Mouse (Mus musculus) inflammation-experienced regulatory T-cells, adult 6 months (primary cell): ENCODE measurements at regions not wholly inside any gene's neighbourhood (a gene's known extent, or its start where the extent isn't known, plus 50 kb on each side); places are given as distances from the start of the nearest gene placed in this dataset.

Experiments
- ATAC-seq: one replicate; pipeline ENCODE4 v1.8.0; 2017

DNA sequence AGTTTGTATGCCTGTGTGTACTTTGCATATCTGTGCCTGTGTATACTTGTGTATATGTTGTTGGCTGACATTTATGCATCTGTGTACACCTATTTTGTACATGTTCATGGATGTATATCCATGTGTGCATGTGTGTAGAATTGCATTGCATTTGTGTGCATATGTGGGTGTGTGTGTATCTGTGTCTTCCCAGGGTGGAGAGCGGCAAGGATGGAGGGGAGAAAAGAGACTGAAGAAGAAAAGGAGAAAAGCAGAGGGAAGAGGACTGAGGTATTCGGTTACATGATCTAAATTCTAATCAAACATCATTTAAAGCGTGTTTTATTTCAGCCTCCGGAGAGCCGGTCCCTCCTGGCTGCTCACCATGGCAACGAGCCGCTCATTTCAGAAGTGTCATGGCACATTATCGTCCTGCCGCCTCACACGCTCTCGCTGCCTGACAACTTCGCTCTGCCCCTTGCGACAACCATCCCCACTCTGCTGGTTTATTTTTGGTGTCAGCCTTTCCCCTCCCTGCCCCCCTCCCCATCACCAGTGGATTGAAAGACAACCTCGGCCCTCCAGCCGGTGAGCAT, 58.6 kb downstream of the Mrm1 start:
- no peak for ATAC-seq

DNA sequence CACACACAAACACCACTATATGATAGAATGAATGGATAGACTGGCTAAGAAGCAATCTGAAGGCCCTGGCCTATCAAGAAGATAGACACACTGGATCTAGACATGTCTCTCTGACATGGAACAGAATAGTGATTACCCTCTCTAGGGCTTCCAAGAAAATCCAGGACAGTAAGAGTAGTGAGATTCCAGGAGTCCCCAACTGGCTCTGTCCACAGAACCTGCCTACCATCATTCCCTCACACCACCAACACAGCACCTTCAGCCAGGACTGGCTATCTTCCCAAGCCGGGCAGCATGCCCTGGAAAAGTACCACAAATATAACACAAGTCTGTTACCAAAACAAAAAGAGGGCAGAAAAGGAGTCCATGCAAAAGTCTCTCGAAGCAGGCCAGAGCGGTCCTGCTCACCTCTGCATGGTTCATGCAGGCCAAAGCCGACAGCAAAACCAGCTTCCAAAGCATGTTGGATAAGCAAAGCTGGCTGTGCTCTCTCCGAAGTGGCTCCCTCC, 59.8 kb downstream of the Mrm1 start:
- ATAC-seq, result no peak

DNA sequence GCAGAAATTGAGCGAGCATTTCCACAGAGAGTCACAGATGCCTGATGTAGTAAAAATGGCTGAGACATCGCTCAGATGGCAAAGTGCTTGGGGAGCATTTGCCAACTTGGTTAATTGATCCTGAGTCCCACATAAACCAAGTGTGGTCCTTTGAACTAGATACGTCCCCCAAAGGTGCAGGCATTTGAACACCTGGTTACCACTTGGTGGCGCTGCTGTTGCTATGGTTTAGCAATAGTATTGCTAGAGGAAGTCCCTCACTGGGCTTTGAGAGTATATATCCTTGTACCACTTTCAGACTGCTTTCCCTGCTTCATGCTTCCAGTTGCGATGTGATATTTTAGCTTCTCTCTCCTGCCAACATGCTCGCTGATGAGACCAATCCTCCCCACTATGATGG, 67.3 kb downstream of the Mrm1 start:
- no peak for ATAC-seq

DNA sequence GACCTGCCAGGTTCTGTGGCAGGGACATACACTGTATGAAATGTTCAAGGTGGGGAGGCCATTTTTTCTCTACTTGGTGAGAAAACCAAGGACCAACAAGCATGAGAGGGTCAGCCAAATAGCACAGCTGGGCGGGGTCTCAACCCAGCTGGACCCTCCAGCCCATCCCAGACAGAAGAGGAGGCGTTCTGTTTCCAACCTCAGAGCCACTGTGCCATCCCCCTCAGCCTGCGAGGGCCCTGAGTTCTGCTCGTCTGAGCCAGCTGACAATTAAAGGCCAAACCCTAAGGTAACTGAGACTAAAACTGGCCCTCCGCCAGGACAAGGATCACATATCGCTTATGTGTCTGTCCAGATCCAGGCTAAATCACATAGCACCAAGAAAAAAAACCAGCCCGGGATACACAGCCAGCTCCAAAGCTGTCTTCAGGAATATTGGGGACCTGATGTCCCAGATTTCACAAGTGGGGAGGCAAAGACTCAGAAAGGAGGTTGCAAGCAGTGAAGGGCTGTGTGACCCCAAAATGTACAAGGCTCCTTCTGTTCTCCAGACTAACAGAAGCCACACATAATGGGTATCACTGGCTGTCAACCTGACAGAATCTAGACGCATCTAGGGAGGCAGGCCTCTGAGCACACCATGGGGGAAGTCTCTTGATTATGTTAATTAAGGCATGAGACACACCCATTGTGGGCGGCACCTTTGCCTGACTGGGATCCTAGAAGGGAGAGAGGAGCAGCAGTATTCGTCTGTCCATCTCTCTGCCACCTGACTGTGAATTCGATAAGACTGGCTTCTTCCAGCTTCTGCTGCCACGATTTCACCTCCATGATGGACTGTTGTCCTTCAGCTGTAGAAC, 69.6 kb downstream of the Mrm1 start:
- no peak for ATAC-seq

DNA sequence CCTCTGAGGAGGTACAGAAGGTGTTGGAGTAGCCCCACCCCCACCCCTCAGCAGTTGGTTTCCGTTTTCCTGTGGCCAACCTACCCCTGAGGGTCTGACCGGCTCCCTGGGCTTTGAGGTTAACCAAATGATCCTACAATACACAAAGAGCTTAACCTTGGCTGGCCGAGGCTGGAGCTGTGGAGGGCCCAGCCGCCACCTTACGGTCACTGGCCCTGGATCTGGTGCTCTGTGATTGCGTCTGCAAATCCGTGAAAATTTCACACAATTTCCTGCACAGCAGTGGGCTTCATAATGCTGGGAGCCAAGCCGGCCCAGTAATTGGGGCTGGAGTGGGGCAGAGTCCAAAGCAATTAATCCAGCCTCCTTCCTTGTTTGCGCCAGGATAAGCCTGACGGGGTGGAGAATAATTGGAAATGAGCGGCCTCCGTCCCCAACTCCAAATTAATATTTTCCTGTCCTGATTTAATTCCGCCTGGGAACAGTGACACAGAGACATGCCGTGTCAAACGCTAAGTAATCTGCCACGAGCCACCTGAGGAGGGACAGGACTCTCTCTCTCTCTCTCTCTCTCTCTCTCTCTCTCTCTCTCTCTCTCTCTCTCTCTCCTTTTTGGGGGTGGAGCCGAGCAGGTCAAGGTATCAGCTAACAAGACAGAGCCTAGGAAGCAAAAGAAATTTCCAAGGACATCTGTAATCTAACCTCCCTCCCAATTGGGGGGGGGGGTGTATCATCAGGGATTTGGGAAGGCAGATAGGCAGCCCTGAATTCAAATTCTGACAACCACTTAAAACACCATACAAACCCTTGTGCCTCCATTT, 80.3 kb downstream of the Mrm1 start:
- ATAC-seq, result no peak

DNA sequence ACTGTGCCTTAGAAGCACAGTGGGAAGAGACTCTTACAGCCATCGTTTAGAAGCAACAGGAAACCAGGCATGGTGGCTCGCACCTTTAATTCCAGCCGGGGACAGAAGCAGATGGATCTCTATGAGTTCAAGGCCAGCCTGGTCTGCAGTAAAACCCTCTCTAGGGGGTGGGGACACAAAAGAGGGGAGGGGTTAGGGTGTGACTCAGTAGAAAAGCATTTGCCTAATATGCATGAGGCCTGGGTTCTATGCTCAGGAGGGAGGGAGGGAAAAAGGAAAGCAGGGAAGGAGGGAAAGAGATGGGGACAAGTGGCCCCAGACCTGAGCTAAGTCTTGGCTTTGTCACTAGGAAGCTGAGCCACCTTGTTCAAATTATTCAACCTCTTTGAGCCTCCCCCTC, 81.2 kb downstream of the Mrm1 start:
- ATAC-seq, result no peak

DNA sequence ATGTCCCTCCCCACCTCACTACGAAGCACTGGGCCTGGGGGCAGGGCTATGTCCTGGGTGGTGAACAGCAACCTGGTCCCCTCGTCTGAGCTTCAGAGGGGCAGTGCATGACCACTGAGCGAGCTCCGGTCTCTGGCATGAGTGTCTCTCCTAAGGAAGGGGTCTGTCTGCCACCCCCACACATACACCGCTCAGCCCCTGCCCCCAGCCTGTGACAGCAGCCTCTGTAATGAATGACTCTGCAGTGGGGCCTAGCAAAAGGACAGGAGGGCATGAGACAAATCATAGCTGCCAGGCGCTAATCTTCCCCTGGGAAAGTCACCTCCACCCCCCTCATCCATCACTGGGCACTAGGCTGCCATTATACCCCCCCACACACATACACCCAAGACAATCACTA, 87.4 kb downstream of the Mrm1 start:
- ATAC-seq, result no peak

DNA sequence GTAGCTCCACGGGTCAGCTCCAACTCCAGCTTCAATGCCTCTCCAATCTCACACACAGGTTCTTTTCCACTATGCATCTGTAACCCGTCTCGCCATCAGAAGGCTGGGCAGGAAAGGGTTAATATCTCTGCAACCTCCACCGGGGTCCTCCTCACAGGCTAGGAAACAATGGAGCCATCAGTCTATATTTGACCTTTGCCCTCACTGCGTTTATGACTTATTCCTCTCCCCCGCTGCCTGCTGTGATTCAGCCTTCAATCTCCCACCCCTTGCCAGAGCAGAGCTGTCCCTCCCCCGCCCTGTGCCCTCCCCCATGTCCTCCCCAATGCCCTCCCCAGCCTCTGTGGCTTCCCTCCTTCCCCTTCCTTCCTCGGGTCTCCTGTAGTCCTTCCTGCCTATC, 89.1 kb downstream of the Mrm1 start:
- no peak for ATAC-seq

DNA sequence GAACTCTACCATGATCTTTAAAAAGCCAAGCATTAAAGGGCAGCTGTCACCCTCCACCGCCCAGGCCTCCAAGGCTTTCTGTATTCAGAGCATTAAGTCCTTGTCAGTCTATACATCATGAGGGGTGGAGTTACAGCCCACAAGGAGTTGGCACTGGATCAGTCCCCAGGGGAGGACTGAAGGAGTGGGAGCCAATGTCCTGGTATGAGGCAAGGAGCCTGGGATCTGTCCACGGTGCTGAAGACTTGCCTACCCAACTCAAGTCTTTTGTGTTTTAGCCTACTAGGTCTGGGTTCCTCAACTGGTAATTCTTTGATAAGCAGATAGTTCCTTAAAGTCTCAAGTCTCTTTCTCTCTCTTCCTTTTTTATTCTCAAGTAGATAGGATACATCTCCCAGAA, 90.1 kb downstream of the Mrm1 start:
- no peak for ATAC-seq

DNA sequence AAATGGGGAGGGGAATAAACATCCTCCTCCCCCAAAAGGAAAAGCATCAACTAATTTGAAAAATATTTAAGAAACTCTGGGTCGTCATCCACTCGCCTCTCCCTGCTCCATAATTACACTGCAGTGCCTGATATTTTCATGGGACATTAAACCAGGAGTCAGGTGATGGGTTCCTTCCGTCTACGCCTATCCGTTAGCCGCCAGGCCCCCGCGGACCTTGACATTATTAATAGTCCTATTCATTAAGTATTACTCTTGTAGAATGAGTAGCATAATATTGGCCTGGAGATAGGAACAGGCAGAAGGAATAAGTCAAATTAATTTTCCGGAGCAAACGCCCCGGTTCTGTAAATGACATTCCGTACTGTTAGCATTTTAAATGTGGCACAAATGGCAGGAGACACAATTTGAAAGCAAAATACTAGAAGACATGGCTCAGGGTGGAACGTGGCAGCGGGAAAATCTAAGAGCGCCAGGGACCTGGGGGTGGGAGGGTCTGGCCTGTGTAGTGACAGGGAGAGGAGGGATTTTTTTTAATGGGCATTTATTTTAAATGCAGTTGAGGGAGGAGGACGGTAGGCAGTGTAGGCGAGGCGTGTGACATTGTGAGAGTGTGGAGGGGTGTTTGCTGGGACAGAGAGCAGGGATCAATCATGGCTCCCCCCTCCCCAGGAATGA, 93.2 kb downstream of the Mrm1 start:
- ATAC-seq, result no peak

DNA sequence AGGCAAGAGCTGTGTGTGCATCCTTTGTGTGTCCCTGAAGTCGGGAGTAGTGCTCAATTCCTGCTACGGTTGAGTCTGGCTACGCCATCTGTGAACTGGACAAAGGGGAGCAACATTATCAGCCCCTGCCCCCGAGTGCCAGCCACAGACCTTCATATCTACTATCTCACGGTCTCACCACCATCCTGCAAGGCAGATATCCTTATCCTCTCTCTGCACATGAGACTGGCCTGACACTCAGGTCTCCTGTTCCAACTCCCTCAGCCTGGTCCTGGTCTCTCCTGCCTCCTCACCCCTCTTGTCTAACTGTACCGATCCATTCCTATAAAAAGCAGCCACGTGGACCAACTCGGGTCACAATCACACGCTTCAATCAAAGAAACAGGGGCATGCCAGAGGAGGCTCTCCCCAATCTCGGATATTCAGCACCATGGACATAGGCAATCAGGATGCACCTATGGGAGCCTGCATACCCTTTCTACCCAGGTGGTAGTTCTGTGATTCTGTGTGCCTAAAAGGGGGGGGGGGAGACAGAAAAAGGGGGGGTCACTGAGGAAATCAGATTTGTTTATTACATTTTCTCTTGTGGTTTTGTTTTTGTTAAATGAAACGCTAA, 94.0 kb downstream of the Mrm1 start:
- ATAC-seq, result no peak

DNA sequence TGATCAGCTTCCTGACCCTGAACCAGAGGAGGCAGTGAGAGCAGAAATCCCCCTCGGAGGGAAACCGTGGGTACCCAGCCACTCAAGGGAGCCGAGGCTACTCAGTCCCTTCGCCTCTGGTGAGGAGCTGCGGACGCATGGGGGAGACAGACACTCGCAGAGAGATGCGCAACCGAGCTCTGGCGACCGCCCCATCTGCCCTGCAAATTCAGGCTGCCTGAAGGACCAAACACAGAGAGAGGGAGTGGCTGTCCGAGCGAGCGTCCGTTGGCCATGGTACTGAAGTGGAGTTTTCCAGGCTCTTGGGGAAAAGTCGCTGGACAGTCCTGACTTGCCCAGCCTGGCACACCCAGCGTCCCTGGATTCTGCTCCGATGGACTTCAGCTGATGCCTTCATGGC, 95.2 kb downstream of the Mrm1 start:
- ATAC-seq, result no peak

DNA sequence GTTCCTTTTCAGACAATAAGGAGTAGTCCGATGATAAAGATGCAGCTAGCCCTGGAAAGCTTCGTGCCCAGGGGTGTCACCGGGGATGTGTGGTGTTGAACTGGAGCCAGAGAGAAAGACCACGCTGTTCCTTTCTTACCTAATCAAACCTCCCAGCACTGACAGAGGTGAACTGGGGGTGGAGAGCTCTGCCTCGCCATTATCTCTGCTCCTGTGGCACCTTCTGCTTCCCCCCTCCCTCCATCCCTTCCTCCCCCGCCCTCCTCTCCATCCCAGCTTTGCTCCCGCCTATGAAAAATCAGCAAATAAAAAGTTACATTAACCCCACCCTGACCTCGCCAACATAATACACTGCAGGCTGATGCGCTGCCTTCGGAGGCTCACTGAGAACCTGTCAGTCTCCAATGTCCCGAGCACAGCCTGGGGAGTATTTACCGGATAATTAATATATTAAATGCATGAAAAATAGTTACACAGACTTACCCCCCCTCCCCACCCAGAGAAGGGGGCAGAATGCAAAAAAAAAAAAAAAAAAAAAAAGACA, 96.6 kb downstream of the Mrm1 start:
- no peak for ATAC-seq

DNA sequence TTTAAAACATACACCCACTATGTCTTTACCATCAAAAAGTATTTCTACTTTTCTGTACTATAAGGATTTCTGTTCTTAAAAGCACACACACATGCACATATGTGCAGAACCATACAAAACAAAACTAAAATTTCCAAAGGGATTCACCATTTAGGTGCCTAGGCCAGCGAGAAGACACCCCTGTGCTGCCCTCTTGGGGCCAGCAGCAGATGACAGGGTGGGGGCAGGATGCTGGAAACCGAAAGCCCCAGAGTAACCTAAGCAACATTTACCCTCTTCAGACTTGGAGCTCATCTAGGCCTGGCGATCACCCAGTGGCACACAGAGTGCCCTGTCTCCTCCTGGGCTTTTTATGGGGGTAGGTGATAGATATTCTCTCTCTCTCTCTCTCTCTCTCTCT, 97.3 kb downstream of the Mrm1 start:
- no peak for ATAC-seq

DNA sequence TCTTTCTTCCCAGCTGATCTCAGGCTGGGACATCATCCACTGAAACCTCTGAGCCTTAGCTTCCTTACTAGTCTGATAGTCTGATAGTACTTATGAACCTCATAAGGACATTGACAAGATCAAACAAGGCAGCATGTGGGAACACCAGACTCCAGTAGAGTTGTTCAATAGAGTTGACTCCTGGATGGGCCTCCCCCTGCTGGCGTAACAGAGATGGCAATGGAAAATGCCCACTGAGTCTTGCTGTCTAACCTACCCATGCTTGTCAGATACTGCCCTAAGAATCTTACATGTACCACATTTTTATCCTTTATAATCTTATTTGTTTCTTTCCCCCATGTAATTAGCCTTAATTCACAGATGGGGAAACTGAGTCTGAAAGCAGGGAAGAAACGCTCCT, 98.2 kb downstream of the Mrm1 start:
- no peak for ATAC-seq

DNA sequence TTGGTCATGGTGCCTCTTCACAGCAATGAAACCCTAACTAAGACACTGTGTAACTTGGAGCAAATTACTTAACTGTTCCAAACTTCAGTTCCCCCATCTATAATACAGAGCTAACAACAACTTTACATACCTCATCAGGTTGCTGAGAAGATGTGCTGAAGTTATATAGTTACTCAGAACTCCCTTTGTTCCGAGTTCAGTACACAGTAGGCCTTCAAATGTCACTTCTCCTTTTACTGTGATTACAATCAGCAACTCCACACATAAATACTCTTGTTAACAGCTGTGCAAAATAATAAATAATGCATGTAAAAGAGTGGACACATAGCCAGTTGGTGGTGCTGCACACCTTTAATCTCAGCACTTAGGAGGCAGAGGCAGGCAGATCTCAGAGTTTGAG, 99.5 kb downstream of the Mrm1 start:
- no peak for ATAC-seq

DNA sequence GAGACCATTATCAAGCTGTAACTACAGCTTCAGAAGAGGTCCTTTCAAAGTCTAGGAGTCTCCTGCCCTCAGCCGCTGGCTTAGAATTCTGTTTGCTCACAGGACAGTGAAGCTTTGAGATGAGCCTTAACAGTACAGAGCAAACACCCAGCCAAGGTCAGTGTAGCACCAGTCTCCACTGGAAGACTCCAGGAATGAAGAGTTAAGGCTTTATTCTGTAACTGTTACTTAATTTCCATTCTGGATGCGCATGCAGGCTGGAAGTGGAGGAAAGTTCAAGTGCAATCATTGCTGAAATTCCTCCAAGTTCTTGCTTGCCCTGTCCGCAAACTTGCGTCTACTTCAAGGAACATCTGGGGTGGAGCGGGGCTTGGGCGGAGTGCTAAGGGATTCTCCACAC, 106.6 kb downstream of the Mrm1 start:
- ATAC-seq, result no peak

DNA sequence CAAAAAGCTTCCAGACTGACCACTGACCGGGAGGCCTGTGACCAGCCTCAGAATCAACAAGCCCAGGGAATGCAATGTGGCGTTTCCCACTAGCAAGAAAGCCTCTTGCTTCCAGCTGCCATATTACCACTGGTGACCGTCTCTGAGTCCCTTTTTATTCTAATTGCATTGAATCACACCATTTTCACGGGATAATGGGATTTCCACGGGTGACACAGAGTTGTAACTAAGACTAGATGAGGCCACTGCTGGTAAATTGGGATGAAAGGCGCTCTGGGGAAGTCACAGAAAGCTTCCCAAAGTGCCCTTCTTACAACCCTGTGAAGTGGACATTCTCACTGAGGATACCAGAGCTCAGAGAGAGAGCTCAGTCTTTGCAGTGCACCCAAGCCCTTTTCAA, 107.4 kb downstream of the Mrm1 start:
- no peak for ATAC-seq

DNA sequence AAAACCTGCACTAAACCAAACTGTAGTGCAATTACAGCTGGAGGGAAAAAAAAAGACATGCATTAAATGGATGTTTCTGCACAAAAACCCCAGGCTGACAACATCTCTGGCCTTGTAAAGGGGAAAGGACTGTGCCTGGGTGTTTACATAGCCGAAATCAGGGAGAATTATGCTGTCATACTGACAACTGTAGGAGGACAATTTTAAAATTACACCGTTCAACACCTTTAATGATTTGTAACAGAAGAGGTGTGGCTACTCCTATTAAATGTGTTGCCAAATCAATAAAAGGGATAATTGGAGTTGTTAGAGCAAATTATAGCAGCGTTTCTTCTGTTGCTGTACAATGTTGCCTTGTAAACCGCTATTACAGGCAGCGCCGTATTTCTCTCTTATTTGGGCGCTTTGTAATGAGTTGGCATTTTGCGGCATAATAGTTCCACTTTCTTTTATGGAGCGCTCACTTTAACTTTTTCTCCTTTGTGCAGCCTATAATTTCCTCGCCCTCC, 111.0 kb downstream of the Mrm1 start:
- ATAC-seq, result no peak

DNA sequence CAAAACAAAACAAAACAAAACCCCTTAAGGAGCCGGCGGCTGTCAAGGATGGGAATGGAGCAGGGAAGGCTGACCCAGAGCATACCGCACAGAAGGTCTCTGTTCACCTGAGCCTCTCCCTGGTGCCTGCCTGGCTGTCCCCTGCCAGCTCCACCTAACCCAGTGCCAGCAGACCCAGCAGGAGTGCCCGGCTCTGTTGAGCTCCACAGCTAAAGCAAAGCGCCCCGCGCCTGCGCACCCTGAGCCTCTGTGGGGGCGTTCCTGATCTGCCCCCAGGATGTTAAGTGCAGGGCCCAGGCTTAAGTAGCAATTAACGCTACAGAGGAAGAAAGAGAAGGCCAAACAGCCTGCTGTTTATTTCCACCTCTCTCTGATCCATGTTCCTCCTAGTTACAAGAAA, 111.5 kb downstream of the Mrm1 start:
- ATAC-seq, result no peak

DNA sequence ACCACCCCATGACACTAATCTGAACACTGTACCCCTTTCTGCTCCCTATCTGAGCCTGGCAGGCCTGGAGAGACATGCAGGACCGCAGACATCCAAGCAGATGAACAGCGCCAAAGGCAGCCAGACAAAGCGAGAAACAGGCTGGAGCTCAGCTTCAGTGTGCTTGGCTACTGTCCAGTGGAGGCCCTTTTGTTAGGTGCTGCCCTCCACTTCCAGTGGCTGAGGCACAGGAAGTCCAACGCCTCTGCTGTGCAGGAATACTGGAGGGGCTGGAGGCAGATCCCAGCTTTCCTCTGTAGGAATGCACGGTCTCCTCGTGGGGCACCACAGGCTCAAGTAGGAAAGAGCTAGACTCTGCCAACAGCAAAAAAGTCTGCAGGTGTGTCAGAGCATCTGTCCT, 112.6 kb downstream of the Mrm1 start:
- ATAC-seq, result no peak
